Mouse (Mus musculus): Measurements from ENCODE around the gene Sacs.
"Not testable (repeated sequence)": the region's sequence is repeated elsewhere in the genome, so short reads cannot be mapped to it uniquely, and the experiment has no call there.

Sacs gene

DNA sequence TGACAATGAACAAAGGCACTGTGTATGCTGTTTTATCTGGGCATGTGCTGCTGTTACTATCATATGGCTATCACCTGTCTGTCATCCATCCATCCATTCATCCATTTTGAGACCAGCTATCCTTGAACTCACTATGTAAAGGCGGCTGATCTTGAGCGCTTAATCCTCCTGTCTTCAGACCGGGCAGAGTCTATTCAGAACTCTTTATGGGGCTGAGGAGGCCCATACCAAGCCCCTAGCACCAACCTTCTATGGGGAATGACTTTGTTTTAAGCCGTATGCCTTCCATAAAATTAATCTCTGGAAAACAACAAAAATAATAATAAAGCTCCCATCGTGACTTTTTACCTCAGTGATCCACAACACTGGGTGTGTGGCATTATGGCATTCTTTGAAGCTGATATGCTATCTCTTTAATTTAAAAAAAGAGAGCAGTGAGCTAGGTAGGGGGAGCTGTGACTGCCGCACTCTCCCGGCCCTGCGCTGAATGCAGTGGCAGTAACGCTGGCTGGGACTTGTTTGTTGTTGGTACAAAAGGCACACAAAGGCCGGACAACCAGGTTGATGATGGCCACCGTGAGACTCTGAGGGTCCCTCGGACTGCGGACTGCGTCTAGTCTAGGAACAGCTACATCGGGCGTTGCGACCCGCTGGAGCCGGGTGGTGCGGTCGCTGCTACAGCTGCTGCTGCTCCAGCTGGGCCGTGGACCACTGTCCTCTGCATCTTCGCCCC, at the start of gene Sacs:
Sacs (plus strand) TSS at position 464 of the 733 bp plus-strand sequence.
- no peak for DNase-seq (ENCODE audit: low read depth, low spot score)

DNA sequence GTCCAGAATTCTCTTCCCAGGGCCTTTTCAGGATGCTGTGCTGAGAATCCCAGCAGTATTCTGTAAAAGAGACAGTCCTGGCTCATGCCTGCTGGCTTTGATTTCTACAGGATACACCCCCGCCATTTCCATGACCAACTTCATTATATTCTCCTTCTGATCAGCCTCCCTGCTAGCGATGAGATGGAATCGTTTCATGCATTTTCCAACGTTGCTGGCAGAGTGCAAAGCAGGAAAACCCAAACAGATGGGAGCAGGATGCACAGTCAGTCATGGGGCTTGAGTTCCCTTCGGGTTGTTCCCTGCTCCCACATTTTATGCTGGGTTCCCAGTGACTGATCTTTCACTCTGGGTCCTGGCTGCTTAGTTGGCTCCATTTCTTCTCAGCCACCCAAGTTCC, 47.3 kb upstream of the Sacs start:
- no peak for DNase-seq (ENCODE audit: low read depth, low spot score)

DNA sequence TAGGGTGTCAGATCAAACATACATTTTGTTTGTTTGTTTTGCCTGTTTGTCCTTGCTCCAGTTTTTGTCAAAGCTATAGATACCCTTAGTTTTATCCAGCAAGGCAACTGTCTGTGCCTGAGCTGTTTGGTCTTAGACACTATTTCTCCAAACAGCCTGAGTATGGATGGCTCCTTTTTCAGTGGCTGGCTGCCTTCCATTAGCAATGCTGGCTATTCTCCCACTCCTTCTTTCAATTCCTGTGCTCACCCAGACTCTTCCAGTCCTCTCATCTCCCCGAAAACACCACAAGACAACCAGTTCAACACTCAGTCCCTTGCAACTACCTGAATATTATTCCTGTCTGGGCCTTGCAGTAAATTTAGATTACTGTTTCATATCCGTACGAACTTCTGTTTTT, 46.2 kb upstream of the Sacs start:
- no peak for DNase-seq (ENCODE audit: low read depth, low spot score)

DNA sequence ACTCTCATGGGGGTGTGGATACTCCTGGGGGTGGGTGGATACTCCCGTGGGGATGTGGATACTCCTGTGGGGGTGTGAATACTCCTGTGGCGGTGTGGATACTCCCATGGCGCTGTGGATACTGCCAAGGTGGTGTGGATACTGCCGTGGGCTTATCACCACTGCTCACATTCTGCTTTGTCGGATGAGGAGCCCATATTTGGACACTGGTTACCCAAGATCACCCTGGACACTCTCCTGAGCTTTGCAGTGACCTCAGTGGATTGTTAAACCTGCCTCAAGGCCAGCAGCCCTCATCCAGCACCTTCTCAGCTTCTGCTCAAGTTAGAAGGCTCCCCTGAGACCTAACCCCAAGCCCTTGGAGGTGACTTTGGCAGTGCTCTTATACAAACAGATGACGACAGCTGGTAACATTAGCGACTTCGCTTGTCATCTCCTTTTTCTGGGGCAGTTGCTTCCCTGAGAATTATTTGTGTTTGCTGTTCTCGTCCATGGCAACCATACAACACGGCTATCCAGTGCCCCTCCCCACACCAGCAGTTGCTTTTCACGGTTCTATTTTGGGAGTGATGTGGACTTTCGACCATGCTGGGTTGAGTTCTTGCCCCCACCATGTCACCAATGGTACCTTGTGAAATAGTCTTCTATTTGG, 40.2 kb upstream of the Sacs start:
- no peak for DNase-seq (ENCODE audit: low read depth, low spot score)

DNA sequence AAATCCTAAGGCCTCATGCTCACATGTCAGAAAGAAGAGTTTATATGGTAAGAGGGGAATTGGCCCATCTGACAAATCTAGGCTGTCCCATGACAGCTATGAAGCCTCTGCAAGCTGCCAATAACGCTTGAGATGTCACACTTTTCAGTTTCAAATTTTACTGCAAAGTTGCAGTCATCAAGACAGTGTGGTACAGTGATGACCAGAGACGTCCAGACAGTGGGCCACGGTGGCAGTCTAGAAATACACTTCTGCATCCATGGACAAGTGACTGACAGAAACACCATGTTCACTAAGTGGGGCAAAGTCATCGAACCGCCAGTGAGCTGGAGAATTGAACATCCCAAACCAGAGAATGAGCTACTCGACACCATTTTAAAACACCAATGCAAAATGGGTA, 37.5 kb upstream of the Sacs start:
- DNase-seq (ENCODE audit: low read depth, low spot score) = no peak

DNA sequence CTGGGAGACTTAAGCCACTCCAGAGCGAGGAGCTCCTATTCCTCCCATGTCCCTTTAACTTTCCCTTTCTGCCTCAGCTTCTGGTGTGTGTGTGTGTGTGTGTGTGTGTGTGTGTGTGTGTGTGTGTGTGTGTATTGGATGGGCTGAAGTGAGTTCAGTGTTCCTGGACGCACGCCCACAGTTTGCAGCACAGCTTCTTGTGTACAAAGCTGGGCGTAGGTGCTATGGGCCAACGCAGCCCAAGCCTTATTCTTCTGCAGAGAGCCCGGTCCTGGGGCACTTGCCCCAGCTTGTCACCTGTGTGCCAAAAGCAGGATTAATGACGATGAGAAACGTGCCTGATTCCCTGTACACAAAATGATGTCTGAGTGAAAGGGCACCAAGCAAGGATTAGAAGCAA, 31.9 kb upstream of the Sacs start:
- DNase-seq (ENCODE audit: low read depth, low spot score) = no peak

DNA sequence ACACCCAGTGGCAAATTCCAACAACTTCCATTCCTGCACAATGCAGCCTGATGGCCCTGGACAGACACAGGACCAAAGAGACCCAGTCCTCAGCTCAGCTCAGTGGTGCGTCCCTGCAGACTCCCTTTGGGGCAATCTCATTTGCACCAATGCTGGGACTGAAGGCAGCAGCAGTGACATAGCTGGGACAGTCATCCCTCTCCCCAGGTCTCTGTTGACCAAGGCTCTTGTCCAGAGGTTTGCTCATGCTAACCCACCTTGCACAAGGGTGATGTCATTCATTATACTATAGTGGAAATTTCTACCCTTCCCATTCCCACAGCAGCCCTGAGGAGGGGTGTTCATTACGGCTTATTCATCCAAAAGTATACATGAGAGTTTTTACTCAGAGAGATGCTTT, 29.6 kb upstream of the Sacs start:
- no peak for DNase-seq (ENCODE audit: low read depth, low spot score)

DNA sequence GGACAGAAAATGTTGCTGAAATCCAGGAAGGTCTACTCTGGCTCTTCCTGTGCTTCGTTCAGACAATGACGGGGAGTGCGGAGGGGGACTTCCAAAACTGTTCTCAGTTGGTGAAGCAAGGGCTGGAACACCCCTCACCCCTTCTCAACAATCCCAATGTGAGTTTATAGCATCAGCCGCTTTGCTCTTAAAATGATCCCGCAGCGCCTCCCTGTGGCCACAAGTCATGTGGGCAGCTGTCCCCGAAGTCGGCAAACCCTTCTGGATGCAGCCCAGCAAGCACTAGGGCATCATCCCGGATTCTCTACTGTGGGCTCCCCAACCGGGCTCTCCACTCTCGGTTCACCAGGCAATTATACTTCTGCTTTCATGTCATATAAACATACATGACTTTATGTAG, 25.9 kb upstream of the Sacs start:
- no peak for DNase-seq (ENCODE audit: low read depth, low spot score)

DNA sequence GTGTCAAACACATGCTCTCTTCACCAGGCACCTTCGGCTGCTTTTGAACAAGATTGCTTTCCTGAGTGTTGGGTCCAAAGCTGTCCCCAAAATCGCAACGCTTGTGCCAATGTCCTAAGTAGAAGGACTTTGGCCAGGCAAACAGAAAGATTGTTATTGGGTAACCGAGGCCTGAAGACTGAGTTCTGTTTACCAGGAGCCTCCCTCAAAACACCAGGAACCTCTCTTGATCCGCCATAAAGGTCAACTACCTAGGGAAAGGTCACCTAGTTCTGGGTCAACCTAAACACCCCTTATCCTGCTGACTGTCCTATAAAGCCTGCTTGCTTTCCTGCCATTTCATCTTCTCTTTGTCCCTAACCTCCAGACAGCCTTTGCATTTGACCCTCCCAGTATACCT, 13.5 kb upstream of the Sacs start:
- DNase-seq (ENCODE audit: low read depth, low spot score) = no peak

DNA sequence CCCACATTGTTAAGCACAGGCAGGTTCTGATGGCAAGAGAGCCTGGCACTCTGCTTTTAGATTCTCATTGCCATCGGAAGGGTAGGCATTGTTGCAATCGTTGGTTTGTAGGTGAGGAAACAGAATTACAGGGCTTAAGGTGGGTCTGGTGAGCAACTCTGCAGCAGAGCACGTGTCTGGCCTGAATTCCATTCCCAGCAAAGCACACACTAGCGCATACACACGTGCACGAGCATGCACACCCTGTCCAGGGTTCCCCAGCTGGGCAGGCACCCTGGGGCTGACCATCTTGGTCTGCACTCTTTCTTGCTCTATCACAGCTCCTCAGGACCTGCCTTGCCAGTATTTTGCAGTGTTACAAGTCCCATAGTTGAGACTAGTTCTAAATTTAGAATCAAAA, 13.1 kb upstream of the Sacs start:
- no peak for DNase-seq (ENCODE audit: low read depth, low spot score)

DNA sequence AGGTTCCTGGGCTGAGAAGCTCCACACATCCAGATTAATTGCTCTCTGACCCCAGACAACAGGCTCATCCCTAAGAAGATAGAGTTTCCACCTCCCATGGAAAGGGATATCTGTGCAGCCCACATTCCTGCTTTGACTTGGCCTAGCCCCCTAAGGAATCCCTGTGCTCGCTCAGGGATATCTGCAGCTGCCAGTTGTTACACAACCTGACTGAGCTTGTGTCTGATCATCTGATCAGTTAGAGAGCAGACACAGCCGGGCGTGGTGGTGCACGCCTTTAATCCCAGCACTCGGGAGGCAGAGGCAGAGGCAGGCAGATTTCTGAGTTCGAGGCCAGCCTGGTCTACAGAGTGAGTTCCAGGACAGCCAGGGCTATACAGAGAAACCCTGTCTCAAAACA, 10.9 kb upstream of the Sacs start:
- DNase-seq (ENCODE audit: low read depth, low spot score) = not testable (repeated sequence)

DNA sequence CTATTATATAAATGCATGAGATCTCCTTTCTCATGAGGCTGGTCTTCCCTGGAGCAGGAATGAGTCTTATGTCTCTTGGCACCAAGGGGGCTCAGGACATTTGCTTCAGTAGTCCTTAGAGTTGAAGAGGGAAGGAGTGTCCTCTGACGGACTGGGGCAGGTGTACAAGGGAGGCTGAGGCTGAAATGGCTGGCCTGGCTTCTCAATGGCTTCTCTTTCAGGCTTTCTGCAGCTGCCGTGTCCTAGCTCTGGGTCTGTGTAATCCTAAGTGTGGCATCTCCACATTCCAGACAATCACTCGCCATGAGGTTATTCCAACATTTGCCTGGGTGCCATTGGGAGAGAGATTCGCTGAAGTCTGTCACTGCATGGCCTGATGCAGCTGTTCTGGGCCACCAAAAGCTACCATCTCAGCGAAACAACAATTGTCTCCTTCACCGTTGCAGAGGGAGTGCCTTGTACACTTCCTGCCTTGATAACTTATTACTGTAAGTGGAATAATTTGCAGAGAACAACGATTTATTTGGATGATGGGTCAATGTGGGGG, 9.2 kb upstream of the Sacs start:
- DNase-seq (ENCODE audit: low read depth, low spot score) = no peak

DNA sequence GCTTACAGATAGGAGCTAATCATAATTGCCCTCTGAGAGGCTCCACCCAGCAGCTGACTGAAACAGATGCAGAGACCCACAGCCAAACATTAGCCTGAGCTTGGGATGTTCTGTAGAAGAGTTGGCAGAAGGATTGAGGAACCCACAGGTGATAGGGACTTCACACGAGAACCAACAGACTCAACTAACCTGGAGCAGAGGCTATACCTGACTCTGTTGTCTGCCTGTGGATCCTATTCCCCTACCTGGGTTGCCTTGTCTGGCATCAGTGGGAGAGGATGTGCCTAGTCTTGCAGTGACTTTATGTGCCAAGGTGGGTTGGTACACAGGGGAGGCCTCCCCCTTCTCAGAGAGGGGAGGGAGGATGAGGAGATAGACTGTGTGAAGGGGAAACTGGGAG, 5.7 kb upstream of the Sacs start:
- DNase-seq (ENCODE audit: low read depth, low spot score) = no peak

DNA sequence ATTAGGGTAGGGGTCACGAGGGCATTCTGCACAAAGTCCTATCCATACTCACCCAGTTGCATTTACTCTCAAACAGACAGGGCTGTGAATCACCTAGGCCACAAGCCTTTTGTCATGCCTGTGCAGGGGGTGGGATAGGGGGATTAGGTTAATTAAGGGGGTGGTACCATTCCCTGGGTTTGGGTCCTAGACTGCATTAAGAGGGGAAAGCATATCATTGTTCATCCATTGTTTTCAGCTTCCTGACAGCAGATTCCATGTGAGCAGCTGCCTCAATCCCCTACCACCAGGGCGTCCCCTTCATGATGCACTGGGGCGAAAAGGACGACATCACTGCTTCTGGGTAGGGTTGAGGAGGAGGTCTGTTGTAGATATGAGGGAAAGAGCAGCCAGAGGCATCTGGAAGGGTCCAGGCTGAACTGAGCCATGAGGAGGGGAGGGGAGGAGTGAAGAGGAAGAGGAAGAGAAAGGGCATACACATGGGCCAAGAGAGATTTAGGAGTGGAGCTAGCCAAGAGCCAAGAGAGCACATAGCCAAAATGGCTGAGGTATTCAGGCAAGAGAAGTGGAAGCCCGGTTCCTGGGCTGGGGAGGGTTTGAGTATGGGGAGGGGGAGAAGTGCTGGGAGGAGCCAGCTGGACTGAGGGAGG, 3.8 kb upstream of the Sacs start:
- no peak for DNase-seq (ENCODE audit: low read depth, low spot score)

DNA sequence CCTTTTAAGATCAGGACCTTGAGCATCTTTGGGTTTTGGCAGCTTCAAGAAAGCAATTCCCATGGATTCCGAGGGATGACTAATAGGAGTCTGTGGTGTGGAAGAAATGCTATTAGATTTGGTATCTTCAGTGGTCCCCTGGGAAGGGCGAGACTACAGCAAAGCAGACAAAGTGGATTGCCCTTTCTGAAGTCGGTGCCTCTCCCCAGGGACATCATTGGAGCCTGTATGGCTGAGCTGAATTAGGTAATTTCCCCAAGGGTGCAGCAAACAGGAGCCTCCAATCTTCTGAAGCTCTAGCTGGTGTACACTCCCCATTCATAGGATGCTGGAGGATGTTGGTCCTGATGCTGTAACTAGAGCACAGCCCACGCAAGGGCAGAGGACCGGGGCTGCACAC, 847 bp upstream of the Sacs start:
- no peak for DNase-seq (ENCODE audit: low read depth, low spot score)

DNA sequence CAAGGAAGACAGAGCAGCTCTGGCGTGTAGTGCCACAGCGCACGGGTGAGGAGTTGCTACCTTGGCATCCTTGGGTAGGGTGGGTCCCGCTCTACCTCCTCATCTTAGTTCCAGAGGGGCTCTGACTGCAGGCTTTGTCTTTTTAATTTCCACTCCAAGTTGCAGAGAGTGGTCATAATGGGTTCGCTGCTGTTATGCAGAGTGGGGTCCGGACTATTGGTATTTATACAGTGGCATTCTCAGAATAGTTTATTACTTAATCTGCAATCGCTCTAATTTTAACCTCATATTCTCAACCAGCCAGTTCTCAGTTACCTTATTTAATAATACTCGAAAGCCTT, 440 bp downstream of the Sacs start:
- DNase-seq (ENCODE audit: low read depth, low spot score) = no peak

DNA sequence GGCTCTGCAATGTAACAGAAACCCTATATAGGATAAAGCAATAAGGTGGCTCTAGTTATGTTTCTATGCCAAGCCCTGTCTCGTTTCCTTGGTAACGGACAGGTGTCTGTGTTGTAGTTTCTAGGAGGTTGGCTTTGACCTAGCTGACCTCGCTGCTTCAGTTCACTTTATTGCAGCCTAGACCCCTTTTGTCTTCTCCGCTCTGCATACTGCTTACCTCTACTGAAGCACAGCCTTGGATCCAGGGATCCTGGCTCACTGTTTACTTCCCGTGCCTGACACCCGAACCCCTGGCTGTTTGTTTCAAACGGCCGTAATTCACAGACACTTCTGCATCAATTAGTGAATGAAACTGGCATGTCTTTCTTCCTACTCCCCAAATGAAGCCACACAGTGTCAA, 5.1 kb downstream of the Sacs start:
- DNase-seq (ENCODE audit: low read depth, low spot score) = no peak

DNA sequence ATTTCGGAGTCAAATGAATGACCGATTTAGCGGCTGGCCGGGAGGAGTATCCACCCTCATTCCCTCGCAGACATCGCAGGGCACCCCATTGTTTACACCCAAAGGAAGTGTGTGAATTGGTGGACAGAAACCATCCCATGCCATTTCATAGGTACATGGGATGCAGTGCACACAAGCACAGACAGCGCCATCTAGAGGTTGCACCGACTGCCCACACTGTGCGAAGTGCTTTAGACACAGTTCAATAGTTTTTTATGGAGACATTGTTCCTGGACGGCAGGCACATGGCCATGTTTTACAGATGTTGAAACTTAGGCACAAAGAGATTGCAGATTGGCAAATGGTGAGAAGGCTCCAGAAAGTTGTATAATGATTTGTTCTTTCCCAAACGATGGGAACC, 5.6 kb downstream of the Sacs start:
- DNase-seq (ENCODE audit: low read depth, low spot score) = no peak

DNA sequence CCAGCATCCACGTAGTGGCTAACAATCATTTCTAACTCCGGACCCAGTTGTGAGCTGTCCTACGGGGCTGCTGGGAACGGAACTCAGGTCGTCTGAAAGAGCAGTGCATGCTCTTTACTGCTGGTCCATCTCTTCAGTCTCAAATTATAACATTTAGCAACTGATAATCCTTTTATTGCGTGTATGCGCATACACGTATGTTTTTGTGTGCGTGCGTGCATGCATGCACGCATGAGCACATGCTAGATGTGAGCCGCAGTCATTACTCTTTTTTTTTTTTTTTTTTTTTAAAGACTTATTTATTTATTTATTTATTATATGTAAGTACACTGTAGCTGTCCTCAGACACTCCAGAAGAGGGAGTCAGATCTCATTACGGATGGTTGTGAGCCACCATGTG, 12.2 kb downstream of the Sacs start:
- not testable (repeated sequence) for DNase-seq (ENCODE audit: low read depth, low spot score)

DNA sequence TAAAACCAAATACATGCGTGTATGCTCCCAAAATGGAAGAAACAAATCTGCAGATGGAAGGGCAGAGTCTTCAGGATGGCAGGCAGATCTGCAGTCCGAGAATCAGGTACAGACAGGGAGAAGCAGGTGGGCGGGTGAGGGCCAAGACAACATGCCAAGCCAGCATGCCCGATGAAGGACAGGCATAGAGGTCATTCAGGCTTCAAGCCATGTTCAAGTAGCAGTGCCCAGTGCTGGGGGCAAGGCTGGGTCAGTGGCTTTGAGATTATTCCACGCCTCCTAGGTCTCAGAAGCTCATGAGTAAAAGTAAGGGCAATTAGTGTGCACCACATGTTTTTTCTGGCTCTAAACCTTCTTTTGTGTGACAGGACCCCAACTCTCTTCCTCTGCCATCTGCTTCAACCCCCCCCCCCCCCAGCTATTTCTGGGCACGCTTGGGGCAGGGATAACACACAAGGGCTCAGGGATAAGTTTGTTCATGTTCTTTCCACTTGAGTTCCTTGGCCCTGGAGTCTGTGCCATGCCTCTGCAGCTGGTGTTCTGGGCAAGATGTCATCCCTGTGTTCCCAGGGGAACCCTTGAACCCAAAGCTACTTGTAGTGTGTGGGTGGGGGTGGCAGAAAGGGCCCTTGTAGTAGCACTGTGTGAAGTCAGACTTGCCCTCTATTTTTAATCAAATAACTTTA, 16.8 kb downstream of the Sacs start:
- no peak for DNase-seq (ENCODE audit: low read depth, low spot score)

DNA sequence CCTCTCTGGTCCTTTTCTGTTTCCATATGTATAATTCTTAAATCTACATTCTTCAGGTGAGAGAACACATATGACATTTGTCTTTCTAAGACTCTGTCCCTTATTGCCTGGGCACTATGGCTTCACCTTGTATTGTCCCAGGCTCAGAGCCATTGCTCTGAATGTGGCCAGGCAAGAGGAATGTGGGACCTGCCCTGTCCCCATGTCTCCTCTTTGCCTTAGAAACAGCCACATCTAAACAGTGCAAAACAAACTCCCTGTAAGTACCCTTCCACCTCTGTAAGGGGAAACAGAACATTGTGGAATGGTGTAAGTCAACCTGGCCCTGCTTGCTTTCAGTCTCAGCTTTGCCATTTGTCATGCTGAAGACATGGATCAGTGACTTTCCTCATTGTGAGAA, 17.4 kb downstream of the Sacs start:
- DNase-seq (ENCODE audit: low read depth, low spot score) = no peak

DNA sequence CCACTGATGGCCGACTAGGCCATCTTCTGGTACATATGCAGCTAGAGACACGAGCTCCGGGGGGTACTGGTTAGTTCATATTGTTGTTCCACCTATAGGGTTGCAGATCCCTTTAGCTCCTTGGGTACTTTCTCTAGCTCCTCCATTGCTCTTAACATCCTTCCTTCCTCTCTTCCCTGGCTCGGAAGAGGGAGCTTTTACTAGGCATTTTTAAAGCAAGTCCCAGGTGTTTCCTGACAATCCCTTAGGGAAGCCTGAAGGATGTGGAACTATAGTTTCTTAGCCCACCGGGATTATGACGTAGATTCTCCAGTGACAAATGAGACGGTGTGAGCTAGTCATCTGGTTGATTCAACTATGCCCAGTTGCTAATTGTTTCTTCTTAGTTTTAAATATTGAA, 19.2 kb downstream of the Sacs start:
- not testable (repeated sequence) for DNase-seq (ENCODE audit: low read depth, low spot score)

Data from c-Kit-negative CD71-positive TER-119-positive erythroid progenitor cells, embryonic 14.5 days (primary cell).